Mouse (Mus musculus) MN1 (cell line): ENCODE measurements at regions not wholly inside any gene's neighbourhood (a gene's known extent, or its start where the extent isn't known, plus 50 kb on each side); places are given as distances from the start of the nearest gene placed in this dataset.
A peak's percentile ranks its signal among the peaks of the same experiment; 100 is the strongest.

Source experiments
- DNase-seq: peaks from one replicate; pipeline ENCODE4 v3.0.0-alpha.2; 2016; ENCODE audit warnings: low spot score

DNA sequence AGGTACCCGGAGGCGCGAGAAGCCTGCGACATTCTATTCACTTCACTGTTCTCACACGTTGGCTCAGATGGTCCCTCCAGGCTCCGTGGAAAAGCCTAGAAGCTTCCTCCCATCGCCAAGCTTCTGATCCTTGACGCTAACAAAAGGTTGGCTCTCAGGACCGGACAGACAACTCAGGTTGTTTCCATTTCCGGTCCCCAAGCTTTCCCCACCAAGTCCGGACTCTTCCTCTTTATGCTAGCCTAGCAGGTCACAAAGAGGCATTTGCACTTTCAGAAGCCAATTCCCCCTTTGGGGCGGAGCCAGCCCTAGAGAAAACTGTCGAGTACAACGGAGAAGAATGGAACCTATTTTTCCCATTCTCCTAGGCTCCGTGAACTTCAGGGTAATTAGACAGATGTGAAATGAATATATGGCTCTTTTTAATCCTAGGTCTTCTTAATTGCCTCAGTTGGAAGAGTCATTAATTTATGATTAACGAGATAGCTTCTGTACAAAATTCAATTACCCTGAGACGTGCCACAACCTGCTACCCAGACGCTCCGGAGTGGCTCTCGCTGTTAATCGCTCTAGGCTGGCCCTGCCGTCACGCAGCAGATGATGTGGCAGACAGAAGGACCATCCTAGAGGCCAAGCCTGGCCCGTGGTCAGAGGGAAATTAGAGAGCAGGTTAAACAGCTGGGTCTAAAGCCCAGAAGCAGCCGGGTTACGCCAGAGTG, 207.6 kb downstream of the Xxylt1 start:
- peak; percentile 56 for DNase-seq

DNA sequence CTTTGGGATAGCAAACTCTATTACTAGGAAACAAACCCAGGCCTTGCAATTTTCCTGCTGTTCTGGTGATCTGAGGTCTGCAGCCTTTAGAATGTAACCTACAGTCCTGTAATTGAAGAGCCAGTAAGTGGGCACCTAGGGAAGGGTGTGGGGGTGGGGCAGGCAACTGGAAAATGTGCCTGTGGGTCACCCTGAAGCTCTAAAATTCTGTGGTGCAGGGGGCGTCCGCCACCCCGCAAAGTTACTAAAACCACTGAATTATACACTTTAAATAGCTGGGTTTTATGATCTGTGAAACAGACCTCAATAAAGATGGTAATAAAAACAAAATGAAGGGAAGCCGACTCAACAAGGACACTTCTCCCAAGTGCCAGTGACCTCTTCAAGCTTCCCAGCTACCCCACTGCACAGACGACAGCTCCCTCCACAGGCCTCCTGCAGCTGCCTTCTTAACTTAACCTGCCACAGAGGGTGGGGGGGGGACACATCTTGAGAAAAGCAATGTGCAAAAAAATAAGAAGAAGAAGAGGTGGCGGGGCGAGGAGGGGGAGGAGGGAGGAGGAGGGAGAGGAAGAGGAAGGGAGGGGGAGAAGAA, 205.9 kb downstream of the Xxylt1 start:
- no peak for DNase-seq

DNA sequence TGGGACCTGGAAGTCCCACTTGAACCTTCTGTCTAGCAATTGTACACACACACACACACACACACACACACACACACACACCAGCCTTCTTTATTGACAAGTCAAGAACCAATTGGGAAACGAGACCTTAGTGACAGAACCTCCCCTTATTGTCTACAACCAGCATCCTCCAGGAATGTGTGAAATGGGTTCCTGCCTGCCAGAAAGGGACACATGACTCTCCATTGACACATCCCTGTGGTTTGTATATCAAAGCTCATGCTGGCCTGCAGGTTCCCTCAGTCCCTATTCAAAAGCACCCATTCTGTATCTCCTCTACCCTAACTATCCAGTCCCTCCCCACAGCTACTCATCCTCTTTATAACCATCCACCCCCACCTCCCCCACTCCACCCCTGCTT, 202.4 kb downstream of the Xxylt1 start:
- DNase-seq: no peak

DNA sequence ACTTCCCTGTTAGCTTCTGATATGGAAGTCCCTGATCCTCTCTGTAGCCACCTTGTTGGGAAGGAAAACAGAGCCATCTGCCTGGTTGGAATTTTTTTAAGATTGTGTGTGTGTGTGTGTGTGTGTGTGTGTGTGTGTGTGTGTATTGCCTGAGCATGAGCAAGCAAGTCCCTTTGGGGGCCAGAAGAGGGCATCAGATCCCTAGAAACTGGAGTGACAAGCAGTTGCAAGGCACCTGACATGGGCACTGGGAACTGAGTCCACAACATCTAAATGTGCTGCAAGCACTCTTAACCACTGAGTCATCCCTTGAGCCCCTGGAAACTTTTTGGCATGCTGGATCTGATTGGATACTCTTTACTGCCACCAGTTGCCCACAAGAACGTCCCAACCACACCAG, 201.4 kb downstream of the Xxylt1 start:
- DNase-seq: no peak

DNA sequence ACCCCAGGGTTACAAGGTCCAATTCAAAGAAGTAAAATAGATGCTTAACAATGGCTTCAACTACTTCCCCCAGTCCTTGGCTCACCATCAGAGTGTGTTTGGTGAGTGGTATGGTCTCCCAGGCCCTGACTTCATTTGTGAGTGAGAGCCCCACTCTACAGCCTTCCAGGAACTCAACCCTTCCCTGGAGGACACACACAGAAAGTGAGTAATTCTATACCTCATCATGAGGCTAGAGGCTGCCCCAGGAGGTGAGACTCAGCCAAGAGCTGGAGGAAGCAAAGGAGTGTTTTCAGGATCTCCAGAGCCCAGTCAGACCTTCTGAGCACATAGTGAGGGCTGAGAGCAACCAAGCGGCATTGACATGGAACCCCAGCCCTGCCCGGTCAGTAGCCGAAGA, 200.6 kb downstream of the Xxylt1 start:
- no peak for DNase-seq

DNA sequence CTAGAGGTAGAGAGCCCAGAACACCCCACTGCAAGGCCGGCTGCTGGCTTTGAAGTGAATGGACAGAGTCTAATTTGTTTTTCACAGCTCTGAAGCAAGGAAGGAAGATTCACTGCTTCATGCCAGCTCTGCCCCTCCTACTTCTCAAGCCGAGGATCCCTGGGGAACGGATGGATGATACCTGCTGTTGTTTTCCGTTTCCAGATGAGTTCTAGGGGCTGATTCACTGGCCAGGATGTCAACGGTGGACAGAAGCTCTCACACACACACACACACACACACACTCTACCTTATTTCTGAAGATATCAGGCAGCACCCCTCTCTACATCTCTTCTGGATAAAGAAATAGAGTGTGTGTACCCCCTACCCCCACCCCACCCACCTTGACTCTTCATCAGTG, 200.0 kb downstream of the Xxylt1 start:
- DNase-seq: no peak

DNA sequence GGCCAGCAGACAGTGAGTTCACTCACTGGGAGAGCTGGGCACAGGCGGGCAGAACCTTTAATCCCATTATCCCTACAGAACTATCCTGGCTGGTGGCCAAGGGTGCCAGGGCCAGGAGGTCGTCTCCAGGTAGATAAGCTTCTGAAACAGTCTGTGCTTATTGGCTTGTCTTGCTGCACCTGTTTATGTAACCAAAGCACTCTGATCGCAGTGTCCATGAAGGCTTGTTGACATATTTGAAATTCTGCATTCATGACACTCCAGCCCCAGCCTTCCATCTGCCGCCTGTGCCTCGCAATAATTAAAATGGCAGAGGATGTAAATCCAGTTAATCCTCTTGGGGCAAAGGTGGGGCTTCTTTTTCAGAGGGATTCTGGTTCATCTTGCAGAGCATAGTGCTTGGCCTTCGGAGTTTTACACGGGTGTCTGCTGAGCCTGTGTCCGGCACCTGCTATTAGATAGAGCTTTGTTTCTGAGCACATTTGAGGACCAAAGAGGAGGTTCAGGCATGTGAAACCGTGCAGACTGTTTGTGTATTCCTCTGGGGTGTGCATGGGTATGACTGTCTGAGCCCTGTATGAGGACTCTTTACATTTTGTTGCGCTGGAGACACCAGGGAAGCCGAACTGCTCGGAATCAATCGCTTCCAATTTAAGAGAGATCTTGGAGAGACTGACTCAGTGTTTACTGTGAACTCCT, 197.6 kb downstream of the Xxylt1 start:
- no peak for DNase-seq

DNA sequence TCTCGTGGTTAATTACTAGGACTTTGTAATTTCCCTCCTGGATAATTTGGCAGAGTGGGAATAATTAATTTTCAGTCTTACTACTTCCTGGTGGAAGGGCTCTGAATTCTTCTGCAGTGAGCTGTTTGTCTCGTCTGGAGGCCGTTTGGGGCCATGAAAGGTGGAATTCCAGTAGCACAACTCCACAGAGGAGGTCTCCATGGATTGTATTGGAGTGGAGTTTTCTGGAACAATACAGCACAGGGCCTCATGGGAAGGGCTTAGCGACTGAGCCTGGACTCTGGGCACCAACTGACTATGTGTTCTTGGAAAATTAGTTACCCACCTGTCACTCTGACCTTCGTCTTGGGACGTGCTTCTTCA, 197.1 kb downstream of the Xxylt1 start:
- DNase-seq: no peak

DNA sequence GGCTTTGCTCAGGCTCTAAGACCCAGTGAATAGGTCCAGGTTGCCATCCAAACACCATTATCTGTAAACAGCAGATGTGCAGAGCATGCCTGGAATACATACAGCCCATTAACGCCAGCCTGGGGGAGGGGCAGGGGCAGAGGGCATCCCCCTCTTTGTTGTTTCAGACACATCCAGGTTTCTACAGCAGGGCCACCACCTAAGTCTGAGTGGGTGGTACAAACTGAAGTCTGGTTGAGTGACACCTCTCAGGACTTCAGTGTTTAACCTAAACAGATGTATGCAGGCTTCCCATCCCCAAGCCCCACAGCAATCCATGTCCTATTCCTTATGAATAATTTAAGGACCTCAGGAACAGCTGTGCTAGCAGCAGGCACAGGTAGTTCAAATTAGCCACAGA, 194.2 kb downstream of the Xxylt1 start:
- DNase-seq: peak; percentile 16

DNA sequence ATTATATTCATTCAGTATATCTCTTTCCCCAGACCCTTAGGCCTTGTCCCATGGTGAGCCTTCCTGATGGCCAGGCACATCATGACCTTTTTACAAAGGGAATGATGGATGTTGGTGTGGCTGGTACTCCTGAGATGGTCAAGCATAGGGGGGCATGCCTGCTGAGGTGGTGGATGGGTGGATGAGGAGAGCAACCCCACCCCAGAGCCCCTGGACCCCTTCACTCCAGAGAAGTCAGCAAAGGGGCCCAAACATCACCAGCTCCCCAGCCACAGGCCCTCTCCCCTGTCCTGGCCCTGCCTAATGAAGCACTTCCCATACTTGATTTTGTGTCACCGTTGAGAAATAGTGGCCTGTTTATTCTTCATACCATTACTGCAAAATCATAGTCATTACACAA, 193.7 kb downstream of the Xxylt1 start:
- no peak for DNase-seq

DNA sequence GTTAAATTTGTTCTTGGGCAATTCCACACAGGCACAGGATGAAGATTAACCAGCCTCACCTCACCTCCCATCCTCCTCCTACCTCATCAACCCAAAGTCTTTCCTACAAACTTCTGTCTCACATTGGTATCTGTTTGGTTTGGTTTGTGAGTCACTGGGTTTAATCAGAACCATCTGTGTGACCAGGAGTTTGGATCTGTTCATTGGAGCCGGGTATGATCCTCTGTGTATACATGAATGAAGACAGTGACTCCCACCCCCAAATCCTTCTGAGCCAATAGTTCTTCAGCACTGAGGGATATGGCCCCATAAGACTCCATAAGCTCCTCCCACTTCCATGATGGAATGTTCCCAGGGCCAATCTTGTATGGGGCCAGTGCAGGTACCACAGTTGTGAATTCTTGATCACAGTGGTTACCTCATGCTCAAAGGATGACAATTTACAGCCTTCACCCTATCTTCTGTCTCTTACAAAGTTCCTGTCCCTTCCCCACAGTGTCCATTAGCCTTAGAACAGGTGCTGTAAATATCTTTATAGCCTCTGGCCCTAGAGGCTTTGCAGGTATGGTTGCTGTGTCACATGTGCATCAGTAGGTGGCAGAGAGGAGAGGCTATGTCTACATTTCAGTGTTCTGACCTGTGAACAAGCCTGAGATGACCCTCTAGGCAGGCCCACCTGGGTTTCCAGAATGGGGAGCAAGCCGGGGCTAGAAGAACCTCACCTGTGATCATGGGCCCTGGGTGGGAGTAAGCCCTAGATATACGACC, 192.5 kb downstream of the Xxylt1 start:
- no peak for DNase-seq

DNA sequence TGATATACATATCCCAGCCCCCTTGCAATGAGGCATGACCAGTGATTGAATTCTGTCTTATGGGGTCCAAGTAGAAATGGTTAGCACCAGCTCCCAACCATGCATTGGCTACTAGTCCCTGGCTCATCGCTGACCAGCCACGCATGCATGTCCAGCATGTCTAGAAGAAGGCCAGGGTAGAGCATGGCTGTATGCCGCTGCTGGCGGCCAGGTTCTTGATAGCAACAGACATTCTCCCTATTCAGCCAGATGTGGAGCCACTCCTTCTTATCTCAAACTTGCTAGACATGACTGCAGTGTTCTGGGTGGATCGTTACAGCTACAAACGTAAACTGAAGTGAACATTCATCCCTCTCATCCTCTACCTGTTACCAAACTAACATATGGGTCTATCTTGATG, 188.6 kb downstream of the Xxylt1 start:
- no peak for DNase-seq

DNA sequence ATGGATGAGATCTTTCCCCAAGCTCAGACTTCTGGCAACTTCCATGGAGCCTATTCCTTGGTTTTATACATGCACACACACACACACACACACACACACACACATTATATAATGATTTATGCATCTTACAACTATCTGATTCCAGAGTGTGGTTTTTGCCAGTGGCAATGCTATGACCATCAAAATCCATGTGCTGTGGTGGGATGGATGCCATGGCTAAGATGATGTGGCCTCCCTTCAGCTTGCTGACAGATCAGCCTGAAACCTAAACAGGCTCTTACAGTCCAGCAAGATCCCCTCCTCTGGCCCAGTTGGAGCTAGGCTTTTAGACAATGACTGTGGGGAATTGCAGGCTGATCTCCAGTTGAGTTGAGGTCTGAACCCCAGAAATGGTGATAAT, 187.1 kb downstream of the Xxylt1 start:
- no peak for DNase-seq

DNA sequence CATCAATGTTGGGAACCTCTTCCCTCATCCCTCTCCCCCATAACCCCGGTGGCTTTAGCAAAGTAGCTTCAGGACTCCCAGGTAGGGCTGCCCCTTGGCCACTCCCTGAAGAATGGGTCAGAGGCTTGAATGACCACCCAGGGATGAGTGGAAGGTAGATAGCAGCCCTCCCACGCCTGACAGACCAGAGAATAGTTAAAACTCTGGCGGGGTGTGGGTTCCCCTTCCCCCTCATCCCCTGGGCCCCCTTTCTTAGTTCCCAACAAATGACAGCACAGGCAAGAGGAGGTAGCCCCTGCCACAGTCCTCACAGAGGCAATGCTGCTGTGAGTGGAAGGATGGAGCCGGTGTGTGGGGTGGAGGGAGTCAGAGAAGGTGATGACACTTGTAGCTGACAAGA, 186.2 kb downstream of the Xxylt1 start:
- no peak for DNase-seq

DNA sequence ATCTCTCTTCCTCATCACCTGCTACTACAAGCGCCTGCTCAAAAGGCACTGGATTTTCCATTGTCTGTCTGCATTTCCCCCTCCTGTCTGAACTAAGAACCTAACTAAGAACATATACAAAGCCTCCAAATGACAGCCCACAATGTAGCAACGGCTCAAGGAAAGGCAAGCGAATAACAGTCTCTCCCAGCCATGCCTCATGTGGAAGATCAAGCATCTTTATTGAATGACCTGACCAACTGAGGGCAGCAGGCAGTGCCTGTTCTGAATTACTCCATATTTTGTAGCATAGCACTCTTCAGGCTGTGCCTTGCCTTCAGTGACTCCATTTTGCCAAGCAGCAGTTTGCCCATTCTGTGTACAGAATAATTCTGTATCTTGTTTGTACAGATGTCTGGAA, 183.9 kb downstream of the Xxylt1 start:
- DNase-seq: no peak

DNA sequence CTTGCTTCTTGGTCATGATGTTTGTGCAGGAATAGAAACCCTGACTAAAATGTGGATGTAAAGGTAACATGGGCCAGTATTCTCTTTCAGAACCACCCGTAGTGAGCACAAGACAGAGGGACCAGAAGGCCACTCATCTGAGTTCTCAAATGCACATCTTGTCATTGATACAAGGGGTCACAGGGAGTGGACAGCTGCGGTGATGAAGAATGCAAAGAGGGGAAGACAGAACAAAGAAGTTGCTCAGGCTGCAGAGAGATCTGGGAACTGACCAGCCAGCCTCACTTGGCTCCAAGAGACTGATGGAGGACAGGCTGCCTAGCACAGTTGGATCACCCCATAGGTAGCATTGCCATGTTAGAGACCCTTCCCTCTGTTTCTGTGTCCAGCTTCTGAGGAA, 181.1 kb downstream of the Xxylt1 start:
- no peak for DNase-seq

DNA sequence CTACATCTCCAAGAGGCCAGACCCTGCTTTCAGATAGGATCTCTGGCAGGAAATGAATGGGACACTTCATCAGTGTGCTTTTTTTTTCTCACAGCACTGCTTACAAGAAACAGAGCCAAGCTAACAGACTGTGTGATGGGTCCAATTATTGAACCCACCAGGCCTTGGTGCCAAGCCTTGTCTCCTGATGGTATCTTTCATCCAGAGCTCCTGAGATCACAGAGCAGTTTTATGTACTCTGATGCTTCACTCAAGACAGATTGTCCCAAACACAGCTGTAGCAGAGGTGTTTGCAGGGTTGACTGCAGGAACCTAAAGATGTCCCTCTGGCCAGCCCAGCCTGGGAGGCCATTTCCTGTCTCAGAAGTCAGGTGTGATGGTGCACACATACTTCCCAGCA, 179.9 kb downstream of the Xxylt1 start:
- DNase-seq: peak; percentile 85
